Mouse (Mus musculus): ENCODE data around the gene Dpt.
"Not testable (repeated sequence)": the region's sequence is repeated elsewhere in the genome, so short reads cannot be mapped to it uniquely, and the experiment has no call there.

Dpt gene

GRCm38 (mm10) chr1:164796471-164796870, at the start of gene Dpt:
Gene Dpt, plus strand, starts transcription at chr1:164796644.
- peak; percentile 12 for DNase-seq (ENCODE audit: low spot score)

GRCm38 (mm10) chr1:164753736-164754135, 42.7 kb upstream of the Dpt start:
- DNase-seq (ENCODE audit: low spot score): no peak

DNA sequence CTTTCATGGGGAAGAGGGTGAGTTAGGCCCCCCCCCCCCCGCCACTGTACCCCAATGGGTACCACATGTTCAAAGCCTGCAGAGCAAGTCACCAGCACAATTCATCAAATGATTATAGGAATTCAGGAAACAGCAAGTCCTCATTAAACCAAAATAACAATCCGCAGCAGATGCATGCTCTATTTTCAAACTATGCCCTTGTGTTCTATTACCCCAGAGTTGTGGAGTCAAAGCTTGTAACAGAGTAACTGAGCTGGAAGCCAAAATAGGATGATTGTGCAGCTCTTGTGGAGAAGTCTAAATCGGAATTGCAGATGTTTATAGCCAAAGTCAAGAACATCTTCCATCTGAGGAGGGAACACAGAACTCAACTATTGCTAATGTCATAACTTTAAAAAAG, 40.8 kb upstream of the Dpt start:
- no peak for DNase-seq (ENCODE audit: low spot score)

- DNase-seq (ENCODE audit: low spot score): no peak
These were observed 39.5 kb upstream of the Dpt start for GRCm38 (mm10) chr1:164756951-164757350.

- no peak for DNase-seq (ENCODE audit: low spot score)
These were observed 38.0 kb upstream of the Dpt start for GRCm38 (mm10) chr1:164758401-164758800.

DNA sequence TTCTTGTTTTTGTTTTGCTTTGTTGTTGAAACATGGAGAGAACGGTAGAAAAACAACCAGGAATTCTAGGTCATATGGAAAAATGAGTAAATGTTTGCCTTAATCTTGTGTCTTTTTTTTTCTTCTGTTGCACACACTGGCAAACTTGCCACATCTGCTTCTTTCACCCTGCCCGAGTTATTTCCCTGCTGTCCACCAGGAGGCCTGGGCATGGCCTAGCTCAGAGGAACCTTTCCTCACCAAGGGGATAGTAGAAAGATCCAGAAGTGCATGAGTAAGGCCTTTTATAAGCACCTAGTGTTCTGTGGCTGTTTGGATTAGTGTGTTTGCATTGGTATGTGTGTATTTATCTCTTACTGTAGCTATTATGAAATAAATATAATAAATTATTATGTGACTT, 34.2 kb upstream of the Dpt start:
- peak; percentile 28 for DNase-seq (ENCODE audit: low spot score)

DNA sequence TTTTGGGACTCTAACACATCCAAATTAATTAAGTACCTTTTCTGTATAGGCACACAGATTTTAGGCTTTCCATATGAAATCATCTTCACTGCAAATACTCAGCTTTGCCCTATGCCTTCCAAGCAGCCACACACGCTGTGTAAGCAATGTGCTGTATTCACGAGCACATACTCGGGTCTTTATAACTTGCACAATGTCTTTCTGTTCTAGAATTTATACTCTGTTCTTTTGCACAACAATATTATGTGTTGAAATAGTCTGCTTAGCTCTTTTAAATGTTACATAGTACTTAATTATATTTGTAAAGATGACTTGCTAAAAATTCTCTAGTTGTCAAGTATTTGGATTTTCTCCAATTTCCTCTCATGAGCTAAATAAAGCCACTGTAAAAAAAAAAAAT, 29.8 kb upstream of the Dpt start:
- no peak for DNase-seq (ENCODE audit: low spot score)

- DNase-seq (ENCODE audit: low spot score): no peak
These were observed 25.8 kb upstream of the Dpt start for GRCm38 (mm10) chr1:164770611-164771010.

DNA sequence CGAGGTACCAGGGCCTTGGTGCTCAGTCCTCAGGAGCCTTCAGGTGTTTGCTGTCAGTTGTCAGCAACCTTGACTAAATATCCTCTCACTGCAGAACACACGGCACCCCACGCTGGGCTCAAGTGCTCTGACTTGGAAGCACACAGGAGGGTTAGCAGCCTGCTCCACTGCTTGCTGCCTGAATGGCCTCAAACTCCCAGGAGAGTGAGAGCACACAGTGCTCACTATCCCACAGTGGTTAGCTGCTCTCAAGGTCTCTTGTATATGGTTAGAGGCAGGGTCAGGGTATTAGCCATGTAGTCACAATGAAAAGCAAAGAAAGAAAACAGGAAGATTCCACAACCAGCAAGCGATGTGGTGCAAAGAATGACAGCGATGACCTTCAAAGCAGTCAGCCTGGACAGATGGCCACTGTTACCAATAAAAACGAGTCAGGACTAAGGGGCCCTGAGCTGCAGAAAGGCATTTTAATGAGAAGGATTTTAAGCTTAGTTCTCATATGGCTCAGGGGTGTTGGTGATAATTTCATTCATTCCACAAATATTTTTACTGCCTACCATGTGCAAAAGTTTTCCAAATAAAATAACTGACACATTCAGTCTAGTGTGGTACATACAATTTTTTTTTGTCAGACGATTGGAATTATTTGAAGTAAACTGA, 15.5 kb upstream of the Dpt start:
- no peak for DNase-seq (ENCODE audit: low spot score)

GRCm38 (mm10) chr1:164786165-164786564, 10.3 kb upstream of the Dpt start:
- no peak for DNase-seq (ENCODE audit: low spot score)

DNA sequence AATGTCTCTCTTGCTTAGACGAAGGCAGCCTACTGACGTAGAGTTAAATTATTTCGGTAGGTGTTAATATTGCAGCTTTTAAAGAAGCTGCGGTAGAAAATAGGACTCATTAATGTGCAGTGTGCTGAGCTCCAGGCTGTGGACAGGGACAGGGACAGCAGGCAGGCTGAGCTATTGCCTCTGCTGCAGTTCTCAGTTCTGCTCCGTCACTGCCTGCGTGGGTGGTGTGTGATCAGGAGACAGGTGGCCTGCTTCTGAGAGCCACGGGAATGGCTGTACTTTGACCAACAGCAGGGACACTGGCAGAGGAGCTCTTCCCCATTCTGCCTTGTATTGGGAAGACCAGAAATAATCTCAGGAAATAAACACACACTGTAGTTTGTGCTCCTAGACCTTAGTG, 8.7 kb upstream of the Dpt start:
- DNase-seq (ENCODE audit: low spot score): no peak

GRCm38 (mm10) chr1:164788292-164788691, 8.2 kb upstream of the Dpt start:
- DNase-seq (ENCODE audit: low spot score): no peak

DNA sequence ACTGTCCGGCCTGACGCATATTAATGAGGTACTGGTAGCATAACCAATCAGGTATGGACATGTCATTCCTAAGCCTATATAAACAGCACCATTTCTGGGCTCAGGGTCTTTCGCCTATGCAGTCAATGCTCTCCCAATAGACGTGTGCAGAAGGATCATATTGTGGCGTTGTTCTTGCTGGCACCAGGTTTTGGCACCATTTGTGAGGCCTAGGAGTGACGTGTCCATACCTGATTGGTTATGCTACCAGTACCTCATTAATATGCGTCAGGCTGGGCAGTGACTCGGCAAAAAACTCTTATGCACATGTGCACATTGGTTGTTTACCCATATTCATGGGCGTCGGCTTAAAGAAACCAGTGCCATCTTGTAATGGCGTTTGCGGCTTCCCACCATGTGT, 6.1 kb upstream of the Dpt start:
- DNase-seq (ENCODE audit: low spot score): not testable (repeated sequence)

DNA sequence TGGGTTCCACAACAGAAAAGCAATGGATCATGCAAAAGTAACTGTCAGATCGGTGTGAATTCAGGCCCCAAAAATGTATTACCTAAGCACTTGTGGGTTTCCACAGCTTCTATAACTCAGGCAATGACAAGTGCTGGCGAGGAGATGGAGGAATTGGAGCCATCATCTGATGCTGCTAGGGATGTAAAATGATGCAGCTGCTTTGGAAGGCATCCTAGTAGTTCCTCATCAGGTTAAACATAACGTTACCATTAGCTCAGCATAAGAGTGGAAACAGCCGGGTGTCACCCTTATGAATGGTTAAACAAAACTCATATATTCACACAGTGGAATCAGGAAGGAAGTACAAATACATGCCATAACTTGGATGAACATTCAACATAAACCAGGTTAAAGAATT, 3.4 kb upstream of the Dpt start:
- no peak for DNase-seq (ENCODE audit: low spot score)

DNA sequence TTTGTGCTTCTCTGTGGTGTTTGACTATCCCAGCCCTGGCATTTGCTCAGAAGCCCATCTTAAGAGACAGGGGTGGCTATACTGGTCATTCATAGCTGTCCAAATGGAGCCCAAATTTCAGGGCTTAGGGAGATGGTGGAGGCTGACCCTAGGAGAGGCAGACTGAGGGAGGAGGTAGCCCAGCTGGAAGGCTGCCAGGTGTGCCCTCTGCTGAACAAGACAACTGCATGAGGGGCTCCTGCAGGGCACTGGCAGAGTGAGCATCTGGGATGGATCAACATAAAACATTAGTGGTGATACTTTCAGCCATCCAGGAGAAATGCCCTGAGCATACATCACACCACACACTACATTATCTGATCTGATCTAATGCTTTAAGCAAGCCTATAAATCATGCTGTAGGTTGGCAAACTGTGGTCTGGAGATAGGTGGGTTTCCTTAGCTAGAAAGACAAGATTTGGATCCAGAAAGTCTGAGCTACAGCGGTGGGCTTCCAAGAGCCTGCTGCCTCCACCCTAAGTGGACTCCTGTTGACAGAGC, 1.4 kb downstream of the Dpt start:
- no peak for DNase-seq (ENCODE audit: low spot score)

DNA sequence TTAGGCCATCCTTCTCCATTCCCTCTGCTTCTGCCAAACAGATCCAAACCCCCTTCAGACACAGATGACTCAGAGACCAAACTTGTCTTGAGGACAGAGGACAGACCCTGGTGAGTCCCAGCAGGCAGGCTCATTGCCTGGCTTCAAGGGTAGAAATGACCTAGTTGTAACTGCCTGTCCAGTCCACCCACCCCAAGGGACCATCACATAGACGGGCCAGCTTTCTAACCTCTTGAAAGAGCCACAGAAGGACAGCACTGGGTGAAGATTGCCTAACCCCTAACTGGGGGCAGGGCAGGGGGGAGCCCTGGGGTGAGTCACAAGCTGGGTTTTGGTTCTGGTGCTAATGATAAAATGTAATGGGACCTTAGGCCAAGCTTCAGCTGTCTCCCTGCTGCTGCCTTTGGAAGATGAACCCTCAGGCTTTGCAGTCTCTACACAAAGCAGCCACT, 2.1 kb downstream of the Dpt start:
- no peak for DNase-seq (ENCODE audit: low spot score)

DNA sequence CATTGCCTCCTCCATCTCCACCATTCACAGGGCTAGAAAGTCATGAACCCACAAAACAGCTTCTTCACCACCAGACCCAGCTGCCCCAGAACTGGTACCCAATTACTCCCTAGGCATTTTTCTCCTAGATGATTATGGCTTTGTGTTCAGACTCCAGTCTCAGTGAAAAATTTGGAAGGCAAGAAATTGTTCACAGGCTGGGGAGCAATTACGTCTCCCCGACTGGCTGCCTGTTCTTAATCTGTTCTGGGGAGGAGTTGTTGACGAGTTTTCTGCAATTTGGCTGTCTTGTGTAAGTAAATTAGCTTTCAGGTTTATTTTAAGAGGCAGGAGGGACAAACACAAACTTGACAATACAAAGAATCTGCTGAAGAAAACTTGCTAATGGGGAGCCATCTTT, 2.7 kb downstream of the Dpt start:
- no peak for DNase-seq (ENCODE audit: low spot score)

- no peak for DNase-seq (ENCODE audit: low spot score)
These were observed 7.8 kb downstream of the Dpt start for GRCm38 (mm10) chr1:164804277-164804676.

- DNase-seq (ENCODE audit: low spot score): no peak
These were observed 8.4 kb downstream of the Dpt start for GRCm38 (mm10) chr1:164804751-164805435.

GRCm38 (mm10) chr1:164809371-164809770, 12.9 kb downstream of the Dpt start:
- no peak for DNase-seq (ENCODE audit: low spot score)

DNA sequence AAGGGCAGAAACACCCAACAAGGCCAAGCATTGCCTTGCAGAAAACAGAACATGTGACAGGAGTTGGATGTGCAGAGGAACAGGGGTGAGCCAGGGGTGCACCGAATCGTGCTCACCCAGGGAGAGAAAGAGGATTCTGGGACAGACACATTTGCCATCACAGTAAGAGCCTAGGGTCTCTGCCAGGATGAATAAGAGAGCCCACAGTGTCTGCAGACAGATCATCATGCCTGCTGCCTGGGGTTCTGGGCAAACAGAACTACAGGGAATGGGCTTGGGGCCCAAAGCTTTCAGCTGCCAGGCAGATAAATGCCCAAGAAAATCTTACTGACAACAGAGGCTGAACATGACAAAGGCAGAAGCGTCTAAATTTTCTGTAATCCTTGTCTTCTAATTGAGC, 14.9 kb downstream of the Dpt start:
- DNase-seq (ENCODE audit: low spot score): no peak

GRCm38 (mm10) chr1:164814243-164814642, 17.8 kb downstream of the Dpt start:
- DNase-seq (ENCODE audit: low spot score): no peak

GRCm38 (mm10) chr1:164815330-164815729, 18.9 kb downstream of the Dpt start:
- no peak for DNase-seq (ENCODE audit: low spot score)

DNA sequence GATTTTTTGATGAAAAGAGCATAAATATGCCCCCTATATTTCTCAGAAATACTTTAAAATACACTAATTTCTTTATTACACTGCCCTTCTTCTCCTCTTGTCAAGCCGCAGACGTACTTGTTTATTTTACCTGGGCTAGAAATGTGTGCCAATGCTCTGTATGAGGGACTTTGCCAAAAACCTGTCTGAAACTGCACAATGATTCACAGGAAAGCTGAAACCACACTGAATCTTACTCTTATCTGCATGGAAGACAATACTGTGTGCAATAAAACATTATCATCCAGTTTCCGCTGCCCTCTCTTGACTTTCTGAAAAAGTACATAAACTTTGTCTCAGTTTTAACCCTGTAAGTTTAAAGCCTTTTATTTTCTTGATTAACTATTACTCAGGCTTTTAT, 20.9 kb downstream of the Dpt start:
- no peak for DNase-seq (ENCODE audit: low spot score)

All from embryo, embryonic 10 days (tissue).